ENCODE assay signal across 7 mouse cellular contexts in the genomic region with DNA sequence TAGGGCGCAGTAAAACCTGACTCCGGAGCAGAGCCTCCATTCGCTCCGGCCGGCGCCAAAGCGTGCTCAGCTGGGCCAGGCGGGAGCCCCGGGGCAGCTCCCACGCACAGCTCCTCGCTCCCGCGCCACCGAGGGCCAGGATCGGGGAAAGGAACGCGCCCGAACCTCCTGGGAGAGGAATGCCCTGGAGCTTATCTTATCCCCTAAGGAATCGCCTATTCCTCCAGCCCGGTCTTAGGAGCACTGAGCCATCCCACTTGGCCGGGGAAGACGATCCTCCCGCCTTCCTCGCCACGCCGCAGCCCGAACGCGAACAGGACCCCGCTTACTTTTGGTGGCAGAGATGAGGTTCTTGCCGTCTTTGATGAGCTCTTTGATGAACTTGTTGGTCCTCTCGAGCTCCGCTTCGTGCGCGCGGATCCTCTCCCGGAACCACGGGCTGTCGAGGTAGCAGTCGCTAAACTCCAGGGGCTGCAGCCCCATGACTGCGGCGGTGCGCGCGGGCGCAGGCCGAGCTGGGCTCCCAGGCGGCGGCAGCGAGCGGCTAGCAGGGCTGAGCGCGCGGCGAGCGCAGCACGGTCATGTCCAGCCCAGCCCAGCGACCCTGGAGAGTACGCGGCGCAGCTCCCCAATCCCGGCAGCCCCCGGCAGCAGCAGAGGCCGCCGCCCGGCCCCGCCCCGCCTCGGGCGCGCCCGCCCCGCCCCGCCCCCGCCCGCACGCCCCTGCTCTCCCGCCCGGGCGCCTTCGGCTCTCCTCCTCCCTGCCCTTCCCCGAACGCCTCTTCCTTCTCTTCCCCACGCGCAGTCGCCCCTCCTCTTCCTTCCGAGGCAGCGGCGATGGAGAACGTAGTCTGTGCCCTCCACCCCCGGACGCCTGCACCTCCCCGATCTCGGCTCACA. TPM values are rescaled to one million over a fixed set of nuclear protein-coding genes. Genes with fewer than 3 reads are reported as not detected.
A peak's percentile ranks its signal among the peaks of the same experiment; 100 is the strongest.
DNase-seq lines count a peak whose midpoint lies in the region; ATAC-seq lines count a peak whose summit lies in the region.

A gene (minus strand): TSS at position 653 of the 900 bp plus-strand sequence.

- under 1% methylated on average over 85 of the region's 95 CpGs for WGBS in intestine, embryonic 16.5 days
- under 1% methylated on average over 63 of the region's 95 CpGs for WGBS in limb, embryonic 13.5 days
- WGBS in midbrain, embryonic 15.5 days = under 1% methylated on average over 74 of the region's 95 CpGs

- peak within 1 kb of the TSS; percentile 83 for H3K4me2 ChIP-seq in intestine, embryonic 16.5 days (ENCODE audit: low read depth, low read length)
- peak within 1 kb of the TSS; percentile 81 for H3K4me2 ChIP-seq in limb, embryonic 13.5 days (replicated peaks)
- peak within 1 kb of the TSS; percentile 98 for H3K4me2 ChIP-seq in midbrain, embryonic 15.5 days

- H3K9ac ChIP-seq in intestine, embryonic 16.5 days (ENCODE audit: low read depth, low read length) = peak within 1 kb of the TSS; percentile 88
- H3K9ac ChIP-seq in limb, embryonic 13.5 days = peak within 1 kb of the TSS; percentile 83
- H3K9ac ChIP-seq in midbrain, embryonic 15.5 days = peak within 1 kb of the TSS; percentile 48

- H3K27ac ChIP-seq in intestine, embryonic 16.5 days (ENCODE audit: low read length) = peak within 1 kb of the TSS; percentile 92
- H3K27ac ChIP-seq in limb, embryonic 13.5 days = peak within 1 kb of the TSS; percentile 79
- peak within 1 kb of the TSS; percentile 36 for H3K27ac ChIP-seq in midbrain, embryonic 15.5 days

- H3K27me3 ChIP-seq in intestine, embryonic 16.5 days (replicated peaks; ENCODE audit: control insufficient read depth, insufficient read depth, low read length) = no peaks in the 10 kb centered on the region
- no peaks in the 10 kb centered on the region for H3K27me3 ChIP-seq in limb, embryonic 13.5 days
- peaks cover 14% of the 10 kb centered on the region; the same call in 1 of the 2 replicates for H3K27me3 ChIP-seq in midbrain, embryonic 15.5 days (replicated peaks)

- no peaks in the 10 kb centered on the region for H3K36me3 ChIP-seq in intestine, embryonic 16.5 days (ENCODE audit: control insufficient read depth, insufficient read depth, low read length)
- H3K36me3 ChIP-seq in limb, embryonic 13.5 days = no peaks in the 10 kb centered on the region
- H3K36me3 ChIP-seq in midbrain, embryonic 15.5 days (replicated peaks) = no peaks in the 10 kb centered on the region

- intact Hi-C loops in gastrocnemius, postnatal 36 days (cut with DNase I) = loop anchor here (5.0 kb wide), 1 partner anchor 35 kb away; no protein-coding TSS in a partner anchor

- ATAC-seq in intestine, embryonic 16.5 days = peak; percentile 92
- peak; percentile 90 for ATAC-seq in limb, embryonic 13.5 days (ENCODE audit: low FRiP score, low read depth)
- peak; percentile 92 for ATAC-seq in midbrain, embryonic 15.5 days (replicated peaks)

- no peaks in the 10 kb centered on the region for H3K9me3 ChIP-seq in intestine, embryonic 16.5 days (ENCODE audit: control insufficient read depth, low read length)
- no peaks in the 10 kb centered on the region for H3K9me3 ChIP-seq in limb, embryonic 13.5 days
- no peaks in the 10 kb centered on the region for H3K9me3 ChIP-seq in midbrain, embryonic 15.5 days

- DNase-seq in adrenal gland, adult 8-10 months = peak; percentile 88
- DNase-seq in embryo, embryonic 10.5 days (ENCODE audit: low spot score) = peak; percentile 89
- DNase-seq in gastrocnemius, postnatal 36 days = peak; percentile 77 to 82
- DNase-seq in spleen, adult 18-20 months = peak; percentile 65 to 68

- peak within 1 kb of the TSS; percentile 93 for H3K4me3 ChIP-seq in intestine, embryonic 16.5 days (ENCODE audit: low read length)
- H3K4me3 ChIP-seq in limb, embryonic 13.5 days = peak within 1 kb of the TSS; percentile 84
- H3K4me3 ChIP-seq in midbrain, embryonic 15.5 days = peak within 1 kb of the TSS; percentile 60

- peaks cover 17% of the 10 kb centered on the region for H3K4me1 ChIP-seq in intestine, embryonic 16.5 days (ENCODE audit: control insufficient read depth, insufficient read depth, low read length)
- peaks cover 75% of the 10 kb centered on the region for H3K4me1 ChIP-seq in limb, embryonic 13.5 days
- H3K4me1 ChIP-seq in midbrain, embryonic 15.5 days = peaks cover 10% of the 10 kb centered on the region

RNA-seq across cellular contexts. Expression of the gene that starts here (rescaled TPM):
- 10 to 100 TPM; 14.7 to 37.5 (median 18.3) TPM for total RNA-seq in adrenal gland, adult 8-10 months (2022)
- total RNA-seq in gastrocnemius, postnatal 36 days (2021) = 10 to 100 TPM; 48.3 to 52.2 TPM
- 28.9 and 29.6 TPM in 2 replicates for polyA plus RNA-seq in intestine, embryonic 16.5 days (2015; fragmentation: Nextera tagmentation; extraction: Ambion mirVana)
- 30.7 and 31.4 TPM in 2 replicates for polyA plus RNA-seq in limb, embryonic 13.5 days (2015; fragmentation: Nextera tagmentation; extraction: Ambion mirVana)
- polyA plus RNA-seq in midbrain, embryonic 15.5 days (2015; fragmentation: Nextera tagmentation; extraction: Ambion mirVana) = 3.1 and 3.3 TPM in 2 replicates

Comparison
In these comparisons a context has a peak if more than half of its experiments do, and no peak if none do; other contexts are left out.
1. Peak in every context shown above with its lines: DNase-seq, ATAC-seq, H3K4me3 ChIP-seq and H3K27ac ChIP-seq.
2. H3K27ac ChIP-seq: peak in every context shown above with its lines; median percentile 92 in intestine, embryonic 16.5 days; 79 in limb, embryonic 13.5 days; 36 in midbrain, embryonic 15.5 days.